Mouse (Mus musculus) kidney, postnatal 36 days (tissue): ENCODE measurements at regions not wholly inside any gene's neighbourhood (a gene's known extent, or its start where the extent isn't known, plus 50 kb on each side); places are given as distances from the start of the nearest gene placed in this dataset.
A peak's percentile ranks its signal among the peaks of the same experiment; 100 is the strongest.

Experiments used
- DNase-seq, 2 experiments: peaks; one replicate each; pipeline ENCODE4 v3.0.0; 2021 to 2022; ENCODE audit warnings: mixed read lengths in 2 of 2

DNA sequence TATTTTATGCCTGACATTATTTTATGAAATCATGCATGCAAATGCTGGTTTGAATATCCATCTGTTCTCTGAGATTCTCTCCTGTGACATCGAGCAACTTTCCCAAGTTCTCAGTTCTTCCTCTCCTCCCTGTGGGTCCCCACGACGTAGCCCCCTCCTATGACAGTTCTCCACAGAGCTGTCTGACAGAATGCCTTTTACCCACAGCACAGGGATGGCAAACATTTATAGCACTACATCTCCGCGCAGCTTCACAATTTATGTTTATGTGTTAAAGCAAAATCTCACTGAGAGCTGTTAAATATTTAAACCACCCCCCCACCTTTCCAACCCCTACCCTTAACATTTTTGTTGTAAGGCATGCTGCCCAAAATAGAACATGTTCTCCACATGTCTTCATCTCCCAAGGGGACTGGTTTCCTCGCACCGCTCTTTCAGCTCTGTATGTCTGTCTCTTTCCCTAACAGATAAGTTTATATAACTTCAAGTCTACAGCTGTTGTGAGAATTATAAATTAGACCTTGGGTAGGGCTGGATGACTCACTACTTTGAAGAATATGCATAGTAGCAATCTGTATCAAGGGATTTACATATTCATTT lies 63.5 kb upstream of the Ndst3 start:
- no peak for DNase-seq

DNA sequence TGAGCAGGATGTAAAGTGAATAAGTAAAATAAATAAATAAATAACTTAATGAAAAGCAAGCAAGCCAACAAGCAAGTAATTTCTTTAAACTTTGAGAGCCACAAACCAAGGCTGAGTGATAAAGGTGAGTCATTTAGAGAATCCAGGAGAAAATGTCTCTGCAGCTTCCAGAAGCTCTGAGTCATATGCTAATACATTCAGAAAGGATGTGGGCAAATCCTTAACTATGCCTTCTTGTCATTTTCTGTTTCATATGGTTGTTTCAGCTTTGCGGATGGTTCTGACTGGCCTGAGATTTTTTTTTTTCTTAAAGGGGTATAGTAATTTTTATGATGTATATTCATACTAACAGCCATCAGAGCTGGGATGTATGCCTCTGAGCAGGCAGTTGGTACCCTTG lies 64.3 kb upstream of the Ndst3 start:
- no peak for DNase-seq

DNA sequence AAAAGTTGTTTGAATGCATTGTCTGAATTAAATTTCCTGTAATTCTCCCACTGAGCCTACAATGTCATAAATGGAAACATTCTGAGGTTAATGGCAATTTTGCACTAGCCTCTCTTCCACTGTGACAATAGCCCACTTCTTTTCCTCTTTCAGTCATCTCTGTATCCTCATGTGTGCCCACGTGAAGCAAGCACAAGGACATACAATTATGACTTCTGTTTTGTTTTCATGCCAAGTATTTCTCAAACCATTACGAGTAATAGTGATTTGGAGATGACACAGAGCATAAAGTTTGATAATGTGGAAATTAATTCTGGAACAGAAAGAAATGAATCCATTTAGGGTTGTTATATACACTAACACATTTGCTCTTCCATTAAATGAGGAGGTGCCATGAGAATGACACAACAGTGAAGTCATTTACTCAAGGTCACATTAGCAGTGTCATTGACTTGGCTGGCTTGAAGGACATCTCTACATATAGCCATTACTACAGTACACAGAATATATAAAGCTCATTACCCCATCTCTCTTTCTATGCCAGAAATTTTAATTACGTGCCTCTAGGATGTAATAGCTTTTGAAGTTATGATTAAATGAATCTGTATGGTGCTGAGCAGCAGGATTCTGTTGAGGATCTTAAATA lies 75.4 kb upstream of the Ndst3 start:
- DNase-seq, result no peak

DNA sequence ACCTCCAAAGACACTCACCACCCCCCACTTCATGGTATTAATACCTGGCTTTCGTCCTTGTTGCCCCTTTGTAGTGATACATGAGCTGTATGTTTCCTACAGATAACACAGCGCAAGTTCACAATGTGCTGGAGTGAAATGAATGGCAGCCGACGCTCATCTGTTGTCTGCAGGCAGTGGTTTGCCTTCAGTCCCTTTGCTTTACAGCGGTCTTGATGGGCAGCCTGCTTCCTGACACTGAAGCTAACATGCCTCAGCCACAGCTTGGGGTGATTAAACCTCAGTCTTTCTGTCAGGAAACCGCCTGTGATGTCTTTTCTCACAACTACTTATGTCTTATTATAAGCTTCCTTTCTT lies 75.9 kb upstream of the Ndst3 start:
- no peak for DNase-seq

DNA sequence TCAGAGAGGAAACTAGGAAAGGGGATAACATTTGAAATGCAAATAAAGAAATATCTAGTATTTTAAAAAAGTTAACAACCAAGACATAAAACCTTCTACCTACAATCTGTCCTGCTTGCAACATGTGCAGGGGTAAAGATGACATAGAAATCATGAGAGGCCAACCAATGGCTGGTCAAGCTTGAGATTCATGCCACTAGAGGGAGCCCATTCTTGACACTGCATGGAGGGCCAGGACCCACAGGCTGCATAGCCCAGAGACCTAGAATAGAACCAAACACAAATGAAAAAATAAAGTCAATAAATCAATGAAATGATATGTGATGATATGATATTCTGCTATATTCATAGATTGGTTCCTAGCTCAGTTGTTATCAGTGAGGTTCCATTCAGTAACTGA lies 89.9 kb upstream of the Ndst3 start:
- peak; percentile 2 to 41 for DNase-seq

DNA sequence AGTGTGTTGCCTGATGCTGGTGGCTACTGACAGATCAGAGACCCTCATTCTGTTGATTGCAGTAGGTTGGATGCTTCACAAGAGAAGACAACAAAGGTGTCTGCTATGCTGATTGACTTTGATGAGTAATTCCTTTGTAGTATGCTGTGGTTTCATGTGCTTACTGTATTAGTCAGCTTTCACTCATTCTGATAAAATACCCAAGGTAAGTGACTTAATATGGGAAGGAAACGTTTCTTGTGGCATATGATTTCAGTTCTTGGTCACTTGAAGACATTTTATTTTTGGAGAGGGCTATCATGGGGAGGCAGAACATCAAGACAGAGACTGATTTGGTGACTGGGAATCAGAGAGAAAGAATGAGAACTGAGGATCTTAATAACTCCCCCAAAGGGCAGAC lies 90.9 kb upstream of the Ndst3 start:
- DNase-seq, result no peak

DNA sequence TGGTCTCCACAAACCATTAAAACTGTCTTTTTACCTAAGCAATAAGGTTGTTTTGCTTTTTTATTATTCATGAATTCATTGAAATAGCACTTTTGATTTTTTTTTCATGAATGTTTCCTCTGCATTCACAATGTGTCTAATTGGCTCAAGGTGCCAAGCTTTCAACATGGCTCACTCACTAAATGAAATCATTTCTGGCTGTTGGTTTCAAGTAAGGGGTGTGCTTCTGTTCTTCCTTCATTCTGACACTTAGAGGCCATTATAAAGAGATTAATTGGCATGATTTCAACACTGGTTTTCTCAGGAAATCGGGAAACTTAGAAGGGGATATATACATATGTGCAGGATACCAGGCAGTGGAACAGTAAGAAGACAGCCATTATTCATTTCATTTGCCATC lies 93.5 kb upstream of the Ndst3 start:
- no peak for DNase-seq

DNA sequence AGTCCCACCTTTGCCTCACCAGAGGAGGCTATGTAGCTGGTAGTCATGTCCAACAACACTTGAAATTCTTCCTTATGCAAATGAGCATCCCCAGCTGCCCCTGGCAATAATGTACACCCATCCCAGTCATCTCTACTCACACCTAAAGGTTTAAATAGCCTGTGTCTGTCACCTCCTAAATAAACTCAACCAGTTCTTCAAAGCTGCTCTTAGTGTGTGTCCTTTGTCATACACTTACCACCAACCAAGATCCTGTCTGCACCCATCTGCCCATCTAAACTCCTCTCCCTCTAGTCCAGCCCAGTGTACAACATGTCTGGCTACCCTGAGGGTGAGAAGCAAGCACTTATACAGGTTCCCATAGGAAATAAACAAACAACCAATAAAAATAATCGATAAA lies 103.4 kb upstream of the Ndst3 start:
- DNase-seq, result no peak

- no peak for DNase-seq
These were observed 114.7 kb upstream of the Ndst3 start for GRCm38 (mm10) chr3:123805338-123805737.

DNA sequence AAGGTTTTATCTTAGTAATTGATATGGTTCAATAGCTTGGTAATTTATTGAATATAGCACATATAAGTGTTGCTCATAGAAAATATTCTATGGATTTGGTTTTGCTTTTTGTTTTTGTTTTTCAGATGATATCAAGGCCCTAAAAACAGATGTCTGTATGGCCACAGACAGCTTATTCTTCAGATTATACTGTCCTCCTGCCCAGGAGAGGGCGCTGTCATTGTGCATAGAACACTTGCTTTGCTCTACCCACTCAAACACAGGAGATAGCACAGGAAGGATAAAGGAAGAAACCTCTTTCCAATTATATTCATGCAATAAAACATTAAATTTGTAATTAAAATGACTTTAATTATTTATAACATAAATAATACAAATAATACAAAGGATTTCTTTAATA lies 115.4 kb upstream of the Ndst3 start:
- DNase-seq, result peak in 1 of 2 experiments; percentile 28

DNA sequence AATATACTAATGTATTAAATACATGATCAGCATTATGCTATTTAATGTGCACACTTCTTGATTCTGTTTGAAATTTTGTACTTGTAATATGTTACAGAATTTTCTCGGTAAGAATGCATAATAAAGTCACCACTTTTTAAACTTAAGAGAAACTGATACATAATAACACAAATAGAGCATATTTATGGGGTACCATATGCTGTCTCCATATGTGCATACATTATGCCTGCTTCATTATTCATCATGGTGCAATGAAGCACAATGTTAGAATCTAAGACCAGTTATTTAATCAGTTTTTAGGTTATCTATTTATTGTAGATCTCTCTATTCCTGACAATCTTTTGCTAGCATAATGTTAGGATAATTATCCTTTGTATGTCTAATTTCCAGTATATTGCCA lies 115.9 kb upstream of the Ndst3 start:
- DNase-seq, result no peak

- DNase-seq, result no peak
These were observed 119.6 kb upstream of the Ndst3 start for GRCm38 (mm10) chr3:123810018-123810942.

DNA sequence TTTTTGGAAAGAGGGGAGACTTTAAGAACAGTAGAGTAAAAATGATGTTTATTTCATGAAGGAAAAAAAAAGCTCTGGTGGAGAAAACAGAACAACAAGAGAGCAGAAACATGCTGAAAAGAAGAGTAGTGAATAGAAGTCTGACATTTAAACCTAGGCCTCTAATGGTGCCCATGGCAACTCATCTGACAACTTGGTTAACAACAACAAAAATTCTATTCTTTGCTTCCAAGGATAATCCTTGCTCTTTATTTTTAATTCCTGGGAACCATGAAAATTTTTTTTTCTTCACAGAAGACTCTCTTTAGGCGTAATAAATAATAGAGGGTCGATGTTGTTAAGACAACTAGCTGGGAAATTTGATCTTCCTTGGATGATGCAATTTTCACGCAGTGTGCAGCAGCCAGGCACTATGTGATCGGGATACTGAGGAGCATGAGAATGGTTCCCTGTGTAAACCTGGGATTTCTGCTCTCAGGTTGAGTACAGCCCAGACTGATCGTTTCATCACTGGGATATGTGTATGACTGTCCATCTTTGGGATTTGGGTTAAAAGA lies 120.4 kb upstream of the Ndst3 start:
- DNase-seq, result no peak

DNA sequence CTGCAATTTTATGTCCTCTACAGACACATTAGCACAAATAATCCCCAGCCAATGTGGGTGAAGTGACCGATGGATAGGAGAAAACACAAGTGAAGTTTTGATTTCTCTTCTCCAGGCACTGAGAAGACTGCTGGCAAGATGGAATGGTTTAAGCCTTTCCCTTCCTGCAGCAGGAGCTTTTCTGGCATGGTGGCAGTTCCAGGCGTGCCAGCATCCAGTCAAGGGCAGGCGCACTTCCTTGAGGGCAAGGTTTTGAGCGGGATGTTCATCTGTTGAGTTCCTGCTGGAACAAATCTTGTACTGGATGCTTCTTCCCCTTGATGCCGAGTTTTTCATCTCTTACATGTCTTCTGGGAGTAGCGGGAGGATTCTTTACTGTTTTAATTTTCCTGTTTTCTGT lies 138.1 kb upstream of the Ndst3 start:
- DNase-seq, result no peak

GRCm38 (mm10) chr3:123838385-123839170 lies 147.9 kb upstream of the Ndst3 start:
- no peak for DNase-seq

- no peak for DNase-seq
These were observed 155.9 kb upstream of the Ndst3 start for GRCm38 (mm10) chr3:123846554-123846953.

GRCm38 (mm10) chr3:123848663-123849062 lies 158.0 kb upstream of the Ndst3 start:
- DNase-seq, result no peak

- DNase-seq, result no peak
These were observed 162.2 kb upstream of the Ndst3 start for GRCm38 (mm10) chr3:123852889-123853288.

GRCm38 (mm10) chr3:123873709-123874108 lies 183.1 kb upstream of the Ndst3 start:
- no peak for DNase-seq

- DNase-seq, result no peak
These were observed 203.0 kb upstream of the Ndst3 start for GRCm38 (mm10) chr3:123893691-123894090.

DNA sequence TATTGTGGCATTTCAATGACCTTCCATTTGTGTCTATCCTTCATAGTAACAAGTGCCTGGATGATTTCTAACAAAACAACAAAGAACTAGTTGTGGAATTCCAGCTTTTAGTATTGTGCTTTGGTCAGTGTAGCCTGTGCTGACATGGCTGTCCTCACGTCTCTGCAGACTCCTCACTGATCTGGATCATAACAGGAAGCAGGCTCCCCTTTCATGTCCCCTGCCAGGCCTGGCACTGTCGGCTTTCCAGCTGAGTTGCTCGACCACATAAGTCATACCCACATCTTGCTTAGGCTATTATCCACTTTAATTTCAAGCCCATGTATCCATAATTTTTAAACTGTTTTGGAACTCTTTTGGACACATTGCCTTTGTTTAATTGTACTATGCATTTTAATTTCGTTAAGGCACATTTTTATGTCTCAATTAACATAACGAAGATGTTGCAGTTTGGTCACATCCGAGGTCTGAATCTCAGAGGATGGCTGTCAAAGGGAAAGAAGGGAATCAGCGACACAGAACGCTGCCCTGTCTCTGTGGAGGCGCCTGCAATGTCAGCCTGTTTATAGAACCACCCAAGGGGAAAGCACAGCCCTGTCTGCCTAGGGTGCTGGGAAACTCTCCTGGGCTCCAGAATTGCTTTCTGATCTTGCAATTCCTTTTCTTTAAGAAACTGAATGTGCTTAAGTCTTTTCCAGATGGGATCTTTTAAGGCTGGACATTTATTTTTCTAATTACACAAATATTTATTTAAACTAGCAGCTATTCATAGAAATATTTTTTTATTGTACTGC lies 215.5 kb upstream of the Ndst3 start:
- no peak for DNase-seq

DNA sequence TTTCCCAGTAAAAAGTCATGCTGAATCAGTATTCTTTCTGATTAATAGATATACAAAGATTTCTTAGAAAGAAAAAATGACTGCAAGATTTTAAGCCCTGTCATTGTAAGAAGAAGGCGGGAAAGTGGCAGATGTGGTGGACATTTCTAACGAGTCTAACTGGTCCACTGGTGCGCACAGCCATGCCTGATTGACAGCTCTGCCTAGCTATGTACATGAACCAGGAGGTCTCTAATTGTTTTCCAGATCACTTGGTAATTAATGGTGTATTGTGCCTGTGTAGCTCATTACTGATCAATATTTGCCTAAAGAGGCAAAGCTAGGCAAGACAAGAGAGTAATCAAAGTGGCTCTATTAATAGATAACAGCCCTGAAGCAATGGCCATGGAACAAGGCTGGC lies 227.5 kb upstream of the Ndst3 start:
- no peak for DNase-seq
